Mouse (Mus musculus) forebrain, embryonic 10.5 days (tissue): Measurements from ENCODE around the gene Gpr1. TPM values are rescaled to one million over a fixed set of nuclear protein-coding genes. Genes with fewer than 3 reads are reported as not detected.

ENCODE experiments used
- DNase-seq: peaks from one replicate; pipeline ENCODE4 v3.0.0-alpha.2; 2017; ENCODE audit warnings: low spot score; ENCODE audit errors: extremely low spot score
- H3K27ac ChIP-seq: fragments of 300-500 bp; sonication (generic); 2 replicates; pipeline ENCODE4 v1.5.1; 2016; ENCODE audit warnings: mild to moderate bottlenecking
- H3K27me3 ChIP-seq: fragments of 300-500 bp; sonication (generic); 2 replicates; pipeline ENCODE4 v1.6.1; 2016; ENCODE audit warnings: mild to moderate bottlenecking; ENCODE audit not compliant: poor library complexity, severe bottlenecking
- H3K36me3 ChIP-seq: fragments of 300-500 bp; sonication (generic); replicated peaks from 2 replicates; pipeline ENCODE4 v1.6.1; 2016; ENCODE audit warnings: mild to moderate bottlenecking, moderate library complexity
- H3K4me1 ChIP-seq: fragments of 300-500 bp; sonication (generic); 2 replicates; pipeline ENCODE4 v1.6.1; 2016
- H3K4me3 ChIP-seq: fragments of 300-500 bp; sonication (generic); 2 replicates; pipeline ENCODE4 v1.5.1; 2016; ENCODE audit warnings: mild to moderate bottlenecking, moderate library complexity
- H3K9me3 ChIP-seq: fragments of 300-500 bp; sonication (generic); 2 replicates; pipeline ENCODE4 v1.6.1; 2016; ENCODE audit warnings: mild to moderate bottlenecking, moderate library complexity
- WGBS: fragments of 180-500 bp; shearing (Covaris S2); methylation state at CpG from one replicate; pipeline ENCODE4 v1.1.7; 2016; 5-methylcytosine and 5-hydroxymethylcytosine counted together
- polyA plus RNA-seq: library from polyadenylated mRNA; unstranded; fragments of >200 nt; fragmentation: Nextera tagmentation; extraction: Ambion mirVana; gene quantifications from 2 replicates; pipeline ENCODE4 v1.2.1, GENCODE M21; 2016

Gene Gpr1
- polyA plus RNA-seq, 1 experiment from 2014 or later = 0.26 TPM

DNA sequence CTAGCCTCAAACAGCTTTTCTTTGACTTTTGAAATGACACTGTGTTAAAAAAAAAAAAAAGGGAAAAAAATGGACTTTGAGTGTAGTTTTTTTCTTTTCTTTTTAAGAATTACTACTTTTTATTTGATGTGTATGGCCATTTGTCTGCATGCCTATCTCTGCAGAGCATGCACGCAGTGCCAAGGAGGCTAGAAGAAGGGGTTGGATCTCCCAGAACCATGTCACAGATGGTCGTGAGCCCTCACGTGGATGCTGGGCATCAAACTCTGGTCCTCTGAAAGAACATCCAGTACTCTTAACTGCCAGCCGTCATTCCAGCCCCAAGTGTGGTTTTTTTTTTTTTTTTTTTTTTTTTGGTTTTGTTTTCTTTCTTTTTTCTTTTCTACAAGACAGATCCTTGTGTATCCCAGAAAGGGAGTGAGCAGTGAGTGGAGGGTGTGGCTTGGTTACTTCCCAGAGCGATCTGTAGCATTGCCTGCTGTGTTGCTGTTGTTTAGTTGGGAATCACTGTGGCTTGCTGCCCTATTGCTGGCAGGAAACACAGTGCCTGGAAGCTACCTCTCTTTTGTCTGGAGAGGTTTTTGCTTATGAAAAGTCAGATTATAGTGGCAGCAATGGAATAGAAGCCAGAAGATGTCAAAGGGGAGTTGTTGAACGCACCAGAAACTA lies 4.3 kb downstream of the Gpr1 start:
- no peaks in the 10 kb centered on the region for H3K36me3 ChIP-seq
- no peak overlapping the region for H3K27ac ChIP-seq
- no peak for DNase-seq
- WGBS = 13% methylated on average over 6 of the region's 6 CpGs
- H3K27me3 ChIP-seq = peaks cover 13% of the 10 kb centered on the region
- H3K4me3 ChIP-seq = no peak overlapping the region
- H3K4me1 ChIP-seq = peaks cover 22% of the 10 kb centered on the region
- no peaks in the 10 kb centered on the region for H3K9me3 ChIP-seq

DNA sequence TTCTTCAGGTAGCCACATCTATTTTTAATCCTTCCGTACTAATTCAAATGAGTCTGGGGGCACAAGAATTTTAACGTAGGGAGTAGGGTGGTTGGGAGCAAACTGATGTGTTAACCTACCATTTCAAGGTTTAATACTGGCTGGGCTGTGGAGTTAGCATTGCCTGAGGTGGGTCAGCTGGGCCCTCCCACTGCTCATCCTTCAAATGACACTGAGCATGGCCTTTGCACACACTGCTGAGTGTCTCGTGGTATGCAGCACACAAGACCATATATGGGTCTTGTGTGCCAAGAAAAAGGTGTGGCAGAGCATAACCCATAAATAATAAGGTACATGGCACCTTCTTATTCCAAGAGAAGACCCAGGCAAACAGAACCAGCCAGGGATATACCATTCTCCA lies 6.7 kb downstream of the Gpr1 start:
- 88% methylated on average over 3 of the region's 3 CpGs for WGBS
- Histone ChIP-seq H3K4me1 (peaks cover 30% of the 10 kb centered on the region), H3K36me3 (no peaks in the 10 kb centered on the region), H3K27ac (no peak overlapping the region), H3K27me3 (no peaks in the 10 kb centered on the region), H3K9me3 (no peaks in the 10 kb centered on the region), H3K4me3 (no peak overlapping the region)
- no peak for DNase-seq

DNA sequence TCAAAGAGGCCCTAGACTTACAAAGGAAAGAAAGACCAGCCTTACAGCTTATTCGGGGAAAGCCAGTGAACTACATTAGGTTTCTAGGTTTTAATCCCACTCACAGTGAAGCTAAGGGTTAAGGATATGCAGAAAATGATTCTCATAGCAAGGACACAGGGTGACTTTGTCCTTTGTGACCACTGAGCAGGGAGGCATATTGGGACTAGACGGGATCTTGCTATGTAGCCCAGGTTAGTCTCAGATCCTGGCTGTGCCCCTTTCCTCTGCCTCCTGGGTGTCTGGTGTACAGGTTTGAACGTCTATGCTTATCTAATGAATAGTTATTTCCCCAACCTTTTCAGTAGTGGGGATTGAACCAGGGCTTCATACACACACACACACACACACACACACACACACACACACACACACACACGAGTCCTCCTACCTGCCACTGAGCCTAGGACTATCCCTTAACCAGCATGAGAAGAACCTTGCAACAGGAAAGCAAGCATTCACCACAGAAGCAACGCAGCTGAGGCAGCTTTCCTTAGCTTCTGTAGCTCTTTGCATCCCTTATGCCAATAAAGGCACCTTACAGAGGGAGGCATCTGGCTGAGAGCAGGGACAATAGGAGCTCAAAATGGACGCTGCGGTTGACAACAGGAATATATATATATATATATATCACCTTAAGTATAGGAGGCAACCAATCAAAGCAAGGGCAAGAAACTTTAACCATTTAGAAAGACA lies 9.5 kb downstream of the Gpr1 start:
- H3K27ac ChIP-seq = peak overlapping the region; percentile 86
- 0 out of 2 replicates have a peak, but pooled peaks cover 7% of the 10 kb centered on the region for H3K36me3 ChIP-seq

DNA sequence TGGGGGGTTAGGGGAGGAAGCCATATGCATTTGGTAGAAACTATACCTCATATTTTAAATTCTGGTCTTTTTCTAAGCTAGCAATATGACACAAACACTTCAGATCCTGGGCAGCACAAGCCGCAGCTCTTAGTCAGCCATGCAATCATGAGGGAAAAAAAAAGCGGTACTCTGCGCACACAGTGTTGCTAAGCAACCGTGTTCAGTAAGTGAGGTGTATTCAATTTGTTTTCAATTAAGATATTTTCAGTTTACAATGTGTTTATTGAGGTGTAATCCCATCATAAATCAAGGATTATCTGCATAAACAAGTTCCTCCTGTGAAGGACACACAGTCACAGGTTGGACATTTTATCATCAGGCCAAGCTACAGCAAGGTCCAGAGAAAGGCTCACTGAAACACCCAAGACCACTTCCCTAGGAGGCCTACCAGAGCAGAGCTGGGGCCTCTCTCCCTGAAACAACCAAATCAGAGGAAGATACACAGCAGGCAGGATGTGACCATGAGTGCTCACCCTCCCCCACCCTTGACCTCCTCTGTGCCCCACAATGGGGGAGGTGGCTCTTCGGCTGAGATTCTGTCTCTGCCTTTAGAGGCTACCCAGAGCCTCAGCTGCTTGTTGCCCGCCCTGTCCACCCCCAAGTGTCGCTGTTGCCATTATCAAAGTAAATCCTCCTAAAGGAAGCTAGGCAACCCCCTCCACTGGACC lies 10.2 kb downstream of the Gpr1 start:
- 13% methylated on average over 7 of the region's 7 CpGs for WGBS
- Histone ChIP-seq H3K27ac (peak overlapping the region; percentile 86), H3K9me3 (peaks cover 10% of the 10 kb centered on the region), H3K4me3 (peak overlapping the region; percentile 5), H3K4me1 (peaks cover 30% of the 10 kb centered on the region), H3K36me3 (0 out of 2 replicates have a peak, but pooled peaks cover 9% of the 10 kb centered on the region), H3K27me3 (no peaks in the 10 kb centered on the region)
- DNase-seq = peak; percentile 79

More for the DNA sequence above, 9.5 kb downstream of the Gpr1 start:
- Histone ChIP-seq H3K4me1 (peaks cover 30% of the 10 kb centered on the region), H3K9me3 (peaks cover 8% of the 10 kb centered on the region), H3K4me3 (peak overlapping the region; percentile 5; the same call in 1 of the 2 replicates), H3K27me3 (no peaks in the 10 kb centered on the region)
- DNase-seq = no peak
- WGBS = 12% methylated on average over 7 of the region's 7 CpGs

DNA sequence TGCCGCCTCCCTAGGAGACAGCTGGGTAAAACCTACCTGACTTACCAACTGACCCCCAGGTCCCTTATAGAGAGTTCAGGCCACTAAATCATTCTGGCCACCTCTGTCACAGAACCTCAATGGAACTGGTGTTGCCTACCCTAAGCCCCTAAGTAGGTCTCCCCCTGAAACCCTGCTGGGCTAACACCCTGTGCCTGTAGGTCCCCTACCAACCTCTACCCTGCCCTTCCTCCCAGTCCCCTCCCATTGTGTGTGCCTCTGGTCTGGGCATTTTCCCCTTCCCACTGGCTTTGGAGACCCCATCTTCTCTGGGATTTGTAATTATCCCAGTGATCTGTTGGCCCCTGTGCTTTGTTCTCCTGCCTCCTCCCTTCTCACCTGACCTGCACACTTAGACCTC lies 10.9 kb downstream of the Gpr1 start:
- no peak overlapping the region for H3K4me3 ChIP-seq
- no peaks in the 10 kb centered on the region for H3K27me3 ChIP-seq
- H3K9me3 ChIP-seq = peaks cover 10% of the 10 kb centered on the region
- 85% methylated on average over 1 of the region's 1 CpGs for WGBS
- H3K36me3 ChIP-seq = 0 out of 2 replicates have a peak, but pooled peaks cover 9% of the 10 kb centered on the region
- H3K4me1 ChIP-seq = peaks cover 30% of the 10 kb centered on the region
- no peak for DNase-seq
- peak overlapping the region; percentile 86 for H3K27ac ChIP-seq

DNA sequence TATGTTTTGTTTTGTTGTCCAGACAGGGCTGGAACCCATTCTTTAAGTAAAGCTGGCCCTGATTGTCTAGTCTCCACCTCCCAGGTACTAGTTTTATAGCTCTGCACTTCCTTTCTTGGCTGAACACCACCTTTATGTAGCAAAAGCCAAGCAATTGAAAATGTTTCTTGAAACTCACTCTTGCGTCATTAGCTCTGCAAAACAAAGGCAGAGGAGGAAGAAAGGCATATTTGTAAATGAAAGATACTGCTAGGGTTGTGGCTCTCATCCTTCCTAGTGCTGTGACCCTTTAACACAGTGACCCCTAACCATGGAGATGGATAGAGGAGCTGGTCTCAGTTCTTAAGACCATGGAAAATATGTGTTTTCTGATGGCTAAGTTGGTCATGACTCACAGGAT lies 12.7 kb downstream of the Gpr1 start:
- no peaks in the 10 kb centered on the region for H3K27me3 ChIP-seq

DNA sequence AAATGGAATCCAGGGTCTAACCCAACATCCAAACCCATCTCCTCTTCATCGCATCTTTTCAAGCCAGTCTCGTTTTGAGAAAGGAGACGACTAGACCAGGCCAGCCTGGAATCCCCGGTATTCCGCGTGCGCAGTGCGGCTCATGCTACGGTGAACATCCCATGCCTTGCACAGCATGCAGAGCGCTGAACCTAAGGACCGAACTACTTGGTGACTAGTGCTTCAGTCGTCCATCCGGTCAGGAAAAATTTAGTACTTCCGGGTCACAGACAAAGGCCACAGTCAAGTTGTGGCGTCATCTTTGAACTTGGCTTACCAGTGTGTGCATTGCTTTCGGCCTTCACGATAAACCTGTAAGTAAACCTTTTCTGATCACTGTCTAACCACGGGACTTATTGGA lies 14.0 kb downstream of the Gpr1 start:
- WGBS = 97% methylated on average over 18 of the region's 18 CpGs
- Histone ChIP-seq H3K27ac (no peak overlapping the region), H3K36me3 (0 out of 2 replicates have a peak, but pooled peaks cover 9% of the 10 kb centered on the region), H3K9me3 (peaks cover 10% of the 10 kb centered on the region), H3K4me3 (no peak overlapping the region), H3K27me3 (no peaks in the 10 kb centered on the region), H3K4me1 (peaks cover 25% of the 10 kb centered on the region)
- DNase-seq = no peak

More for the DNA sequence above, 12.7 kb downstream of the Gpr1 start:
- H3K27ac ChIP-seq = no peak overlapping the region
- peaks cover 10% of the 10 kb centered on the region for H3K9me3 ChIP-seq
- H3K4me3 ChIP-seq = no peak overlapping the region
- H3K36me3 ChIP-seq = 0 out of 2 replicates have a peak, but pooled peaks cover 9% of the 10 kb centered on the region
- DNase-seq = no peak
- 85% methylated on average over 1 of the region's 1 CpGs for WGBS
- peaks cover 30% of the 10 kb centered on the region for H3K4me1 ChIP-seq

DNA sequence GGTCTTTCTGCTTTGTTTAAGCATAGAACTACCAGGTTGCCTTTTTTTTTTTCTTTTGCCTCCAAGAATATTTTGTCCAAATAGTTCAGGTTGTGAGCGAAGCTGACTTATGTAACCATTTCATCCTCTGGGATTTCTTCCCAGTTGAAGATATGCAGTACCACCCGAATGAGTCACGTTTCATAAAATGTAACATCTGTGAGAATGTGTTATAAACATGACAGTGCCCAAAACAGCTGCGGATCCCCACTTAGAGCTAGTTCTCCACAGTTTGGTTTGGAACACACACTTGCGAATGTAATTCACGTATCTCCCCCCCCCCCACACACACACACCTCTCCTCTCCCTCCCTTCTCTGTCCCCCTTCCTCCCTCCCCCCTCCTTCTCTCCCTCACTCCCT lies 15.0 kb downstream of the Gpr1 start:
- Histone ChIP-seq H3K4me3 (no peak overlapping the region), H3K27ac (no peak overlapping the region), H3K4me1 (peaks cover 16% of the 10 kb centered on the region), H3K36me3 (0 out of 2 replicates have a peak, but pooled peaks cover 9% of the 10 kb centered on the region), H3K27me3 (no peaks in the 10 kb centered on the region), H3K9me3 (peaks cover 10% of the 10 kb centered on the region)
- DNase-seq = no peak
- 93% methylated on average over 6 of the region's 6 CpGs for WGBS

DNA sequence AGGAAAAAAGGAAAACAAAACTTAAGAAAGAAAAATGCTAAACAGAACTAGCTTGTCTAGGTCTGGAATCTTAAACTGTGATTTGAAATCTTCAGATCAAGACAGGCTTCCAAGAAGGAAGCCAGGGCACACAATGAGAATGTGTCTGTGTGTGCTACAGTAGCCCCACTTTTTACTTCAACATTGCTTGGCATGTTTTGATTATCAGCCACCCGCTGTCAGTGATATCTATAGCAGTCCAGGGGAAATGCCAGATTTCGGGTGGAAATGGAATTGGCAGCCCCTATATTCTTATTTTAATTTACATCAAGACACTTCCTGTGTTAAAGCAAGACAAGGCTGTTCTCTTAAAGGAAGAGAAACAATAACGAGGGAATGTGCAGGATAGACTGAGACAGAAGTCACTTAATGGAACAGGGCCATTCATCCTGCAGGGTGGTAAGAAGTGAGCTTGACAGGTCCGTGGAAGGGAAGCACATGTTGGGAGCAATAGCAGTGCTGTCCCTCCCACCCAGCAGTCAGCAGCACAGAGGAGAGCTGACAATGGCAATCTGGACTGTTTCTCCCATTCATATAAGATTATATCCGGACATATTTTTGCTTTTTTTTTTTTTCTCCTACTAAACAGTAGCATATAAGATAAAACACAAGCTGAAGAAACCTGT lies 18.4 kb downstream of the Gpr1 start:
- no peak for DNase-seq
- WGBS = 71% methylated on average over 5 of the region's 5 CpGs
- 0 out of 2 replicates have a peak, but pooled peaks cover 2% of the 10 kb centered on the region for H3K4me1 ChIP-seq

DNA sequence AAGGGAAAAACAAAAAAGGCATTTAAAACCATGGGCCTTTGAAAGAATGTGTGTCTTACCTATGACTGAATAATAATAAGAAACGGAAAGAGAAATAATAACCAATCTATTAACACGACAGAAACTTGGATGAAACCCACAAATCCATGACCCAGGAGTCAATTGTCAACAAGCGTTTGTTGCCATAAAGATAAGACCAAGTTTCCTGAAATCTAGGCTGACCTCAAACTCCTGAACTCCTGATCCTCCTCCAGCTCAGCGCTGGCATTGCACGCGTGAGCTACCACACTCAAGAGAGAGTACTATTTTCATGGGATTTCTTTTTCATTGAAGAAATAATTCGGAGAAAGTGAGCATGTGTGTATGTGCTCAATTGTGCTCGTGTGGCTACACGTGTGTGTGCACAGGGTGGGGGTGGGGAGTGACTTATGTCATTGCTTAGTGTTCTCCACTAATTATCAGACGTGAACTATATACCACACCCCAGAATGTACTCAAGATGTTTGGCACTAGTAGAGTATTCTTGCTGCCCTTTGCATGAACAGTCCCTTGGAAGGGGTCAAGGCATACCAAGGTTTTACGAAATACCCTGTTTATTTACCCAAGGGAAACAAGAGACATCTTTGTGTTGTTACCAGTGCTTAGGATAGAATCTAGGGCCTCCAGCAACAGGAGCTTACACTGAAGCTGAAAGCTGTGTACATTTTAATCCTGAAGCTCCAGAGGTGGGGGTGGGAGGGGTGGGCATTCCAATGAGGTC lies 21.9 kb downstream of the Gpr1 start:
- 88% methylated on average over 11 of the region's 11 CpGs for WGBS
- no peaks in the 10 kb centered on the region for H3K27me3 ChIP-seq
- H3K4me3 ChIP-seq = no peak overlapping the region
- DNase-seq = no peak
- H3K36me3 ChIP-seq = no peaks in the 10 kb centered on the region
- H3K9me3 ChIP-seq = no peaks in the 10 kb centered on the region
- 0 out of 2 replicates have a peak, but pooled peaks cover 2% of the 10 kb centered on the region for H3K4me1 ChIP-seq
- no peak overlapping the region for H3K27ac ChIP-seq

More for the DNA sequence above, 18.4 kb downstream of the Gpr1 start:
- H3K27ac ChIP-seq = no peak overlapping the region
- no peak overlapping the region for H3K4me3 ChIP-seq
- H3K36me3 ChIP-seq = 0 out of 2 replicates have a peak, but pooled peaks cover 9% of the 10 kb centered on the region
- no peaks in the 10 kb centered on the region for H3K27me3 ChIP-seq
- H3K9me3 ChIP-seq = peaks cover 10% of the 10 kb centered on the region

DNA sequence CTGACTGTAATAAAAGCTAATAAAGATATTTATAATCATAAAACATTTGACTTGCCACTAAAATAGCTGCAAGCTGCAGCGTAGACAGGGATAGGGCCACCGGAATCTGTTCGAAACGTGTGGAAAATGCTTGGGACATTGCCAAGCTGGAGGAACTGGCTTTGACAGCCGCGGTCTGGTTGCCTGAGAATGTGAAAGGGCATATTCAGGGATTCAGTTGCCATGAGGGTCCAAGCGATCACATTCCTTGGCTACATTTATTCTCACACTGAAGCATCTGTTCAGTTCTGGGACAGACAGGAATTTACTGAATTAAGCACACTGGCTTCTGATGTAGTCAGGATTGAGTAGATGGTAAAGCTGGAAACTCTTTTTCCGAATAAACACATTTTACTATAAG lies 23.5 kb downstream of the Gpr1 start:
- H3K9me3 ChIP-seq = no peaks in the 10 kb centered on the region
- 91% methylated on average over 8 of the region's 8 CpGs for WGBS
- no peaks in the 10 kb centered on the region for H3K27me3 ChIP-seq
- no peak overlapping the region for H3K27ac ChIP-seq
- 0 out of 2 replicates have a peak, but pooled peaks cover 2% of the 10 kb centered on the region for H3K4me1 ChIP-seq
- H3K36me3 ChIP-seq = no peaks in the 10 kb centered on the region
- no peak overlapping the region for H3K4me3 ChIP-seq
- no peak for DNase-seq

DNA sequence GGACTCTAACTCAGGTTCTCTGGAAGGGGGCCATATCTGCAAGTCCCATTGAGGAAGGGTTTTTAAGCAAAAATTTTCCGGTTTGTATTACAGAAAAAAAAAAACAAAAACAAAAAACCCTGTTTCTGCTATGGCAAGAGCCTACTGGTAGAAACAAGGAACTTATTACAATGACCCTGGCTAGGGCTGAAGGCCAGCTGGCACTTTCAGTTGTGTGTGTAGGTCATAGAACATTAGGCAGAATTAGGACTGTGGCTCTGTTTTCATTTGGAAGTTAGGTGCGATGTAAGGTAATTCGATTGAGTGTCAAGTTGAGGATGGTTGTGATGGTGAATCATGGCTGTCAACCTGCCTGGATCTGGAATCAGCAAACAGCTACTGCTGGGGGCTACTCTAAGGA lies 25.8 kb downstream of the Gpr1 start:
- Histone ChIP-seq H3K27me3 (no peaks in the 10 kb centered on the region), H3K36me3 (peaks cover 4% of the 10 kb centered on the region), H3K4me3 (no peak overlapping the region), H3K27ac (no peak overlapping the region), H3K4me1 (0 out of 2 replicates have a peak, but pooled peaks cover 2% of the 10 kb centered on the region), H3K9me3 (no peaks in the 10 kb centered on the region)
- no peak for DNase-seq
- 82% methylated on average over 3 of the region's 3 CpGs for WGBS
